Mouse (Mus musculus): ENCODE results near the gene Utrn. TPM values are rescaled to one million over a fixed set of nuclear protein-coding genes. Genes with fewer than 3 reads are reported as not detected.
A peak's percentile ranks its signal among the peaks of the same experiment; 100 is the strongest.

Utrn gene
- polyA plus RNA-seq, 1 experiment from 2014 or later: 75.8 TPM

DNA sequence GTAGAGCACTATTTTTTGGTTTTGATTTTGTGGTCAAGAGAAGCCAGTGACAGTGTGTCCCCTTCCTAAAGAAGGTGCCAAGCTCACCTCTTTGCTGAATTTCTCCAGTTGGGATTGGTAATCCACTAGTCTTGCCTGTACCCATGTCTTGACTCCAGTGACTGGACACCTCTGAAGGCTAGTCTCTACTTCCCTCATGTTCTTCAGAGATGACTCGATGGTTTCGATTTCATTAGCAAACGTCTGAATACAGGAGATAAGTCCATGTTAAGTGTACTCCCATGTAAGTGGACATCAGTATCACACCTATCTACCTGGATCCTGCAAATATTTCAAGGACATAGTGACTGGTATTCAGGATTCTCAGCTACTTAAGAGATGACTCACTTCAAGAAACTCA is 171.3 kb downstream of the Utrn start:
- Histone ChIP-seq H3K4me1 (replicated peaks; ENCODE audit: control insufficient read depth, insufficient read depth, low read length) (no peaks in the 10 kb centered on the region; the same call in 1 of the 2 replicates), H3K4me2 (ENCODE audit: low read depth, low read length) (no peak overlapping the region), H3K27ac (ENCODE audit: low read length) (no peak overlapping the region), H3K9ac (ENCODE audit: low read length) (no peak overlapping the region), H3K4me3 (ENCODE audit: low read length) (no peak overlapping the region), H3K27me3 (ENCODE audit: control insufficient read depth, insufficient read depth, low read depth, low read length) (no peaks in the 10 kb centered on the region), H3K36me3 (ENCODE audit: control insufficient read depth, insufficient read depth, low read length) (0 out of 2 replicates have a peak, but pooled peaks cover 6% of the 10 kb centered on the region), H3K9me3 (ENCODE audit: control insufficient read depth, low read length) (no peaks in the 10 kb centered on the region)
- ATAC-seq (ENCODE audit: low read depth): no peak
- WGBS: 87% methylated on average over 3 of the region's 3 CpGs

- Histone ChIP-seq H3K27me3 (ENCODE audit: control insufficient read depth, insufficient read depth, low read depth, low read length) (no peaks in the 10 kb centered on the region), H3K27ac (ENCODE audit: low read length) (no peak overlapping the region), H3K4me1 (replicated peaks; ENCODE audit: control insufficient read depth, insufficient read depth, low read length) (no peaks in the 10 kb centered on the region), H3K36me3 (ENCODE audit: control insufficient read depth, insufficient read depth, low read length) (0 out of 2 replicates have a peak, but pooled peaks cover 6% of the 10 kb centered on the region), H3K4me3 (ENCODE audit: low read length) (no peak overlapping the region), H3K9ac (ENCODE audit: low read length) (no peak overlapping the region), H3K4me2 (ENCODE audit: low read depth, low read length) (no peak overlapping the region), H3K9me3 (ENCODE audit: control insufficient read depth, low read length) (no peaks in the 10 kb centered on the region)
- 80% methylated on average over 6 of the region's 6 CpGs for WGBS
- ATAC-seq (ENCODE audit: low read depth): no peak
Observed at GRCm38 (mm10) chr10:12696704-12697103, 172.5 kb downstream of the Utrn start.

- peak; percentile 86 for ATAC-seq (ENCODE audit: low read depth)
- Histone ChIP-seq H3K27me3 (ENCODE audit: control insufficient read depth, insufficient read depth, low read depth, low read length) (no peaks in the 10 kb centered on the region), H3K9ac (ENCODE audit: low read length) (no peak overlapping the region), H3K36me3 (ENCODE audit: control insufficient read depth, insufficient read depth, low read length) (peaks cover 6% of the 10 kb centered on the region; the same call in 1 of the 2 replicates), H3K4me3 (ENCODE audit: low read length) (no peak overlapping the region), H3K4me2 (ENCODE audit: low read depth, low read length) (no peak overlapping the region), H3K4me1 (replicated peaks; ENCODE audit: control insufficient read depth, insufficient read depth, low read length) (no peaks in the 10 kb centered on the region), H3K27ac (ENCODE audit: low read length) (no peak overlapping the region), H3K9me3 (ENCODE audit: control insufficient read depth, low read length) (no peaks in the 10 kb centered on the region)
- 15% methylated on average over 6 of the region's 6 CpGs for WGBS
Observed at GRCm38 (mm10) chr10:12694774-12695173, 174.4 kb downstream of the Utrn start.

GRCm38 (mm10) chr10:12690601-12691000 is 178.6 kb downstream of the Utrn start:
- 18% methylated on average over 5 of the region's 5 CpGs for WGBS

GRCm38 (mm10) chr10:12685683-12686082 is 183.5 kb downstream of the Utrn start:
- H3K9me3 ChIP-seq (ENCODE audit: control insufficient read depth, low read length): no peaks in the 10 kb centered on the region
- H3K4me3 ChIP-seq (ENCODE audit: low read length): no peak overlapping the region
- no peaks in the 10 kb centered on the region for H3K27me3 ChIP-seq (ENCODE audit: control insufficient read depth, insufficient read depth, low read depth, low read length)
- no peak overlapping the region for H3K4me2 ChIP-seq (ENCODE audit: low read depth, low read length)
- no peak overlapping the region for H3K9ac ChIP-seq (ENCODE audit: low read length)
- ATAC-seq (ENCODE audit: low read depth): no peak
- no peaks in the 10 kb centered on the region for H3K4me1 ChIP-seq (replicated peaks; ENCODE audit: control insufficient read depth, insufficient read depth, low read length)
- no peak overlapping the region for H3K27ac ChIP-seq (ENCODE audit: low read length)
- peaks cover 30% of the 10 kb centered on the region for H3K36me3 ChIP-seq (ENCODE audit: control insufficient read depth, insufficient read depth, low read length)

More at GRCm38 (mm10) chr10:12690601-12691000, 178.6 kb downstream of the Utrn start:
- ATAC-seq (ENCODE audit: low read depth): peak; percentile 51; the same call in 1 of the 2 replicates
- no peak overlapping the region for H3K9ac ChIP-seq (ENCODE audit: low read length)
- H3K36me3 ChIP-seq (ENCODE audit: control insufficient read depth, insufficient read depth, low read length): peaks cover 9% of the 10 kb centered on the region; the same call in 1 of the 2 replicates
- no peak overlapping the region for H3K27ac ChIP-seq (ENCODE audit: low read length)
- no peaks in the 10 kb centered on the region for H3K4me1 ChIP-seq (replicated peaks; ENCODE audit: control insufficient read depth, insufficient read depth, low read length)
- H3K4me2 ChIP-seq (ENCODE audit: low read depth, low read length): no peak overlapping the region
- no peak overlapping the region for H3K4me3 ChIP-seq (ENCODE audit: low read length)
- no peaks in the 10 kb centered on the region for H3K9me3 ChIP-seq (ENCODE audit: control insufficient read depth, low read length)
- H3K27me3 ChIP-seq (ENCODE audit: control insufficient read depth, insufficient read depth, low read depth, low read length): no peaks in the 10 kb centered on the region

DNA sequence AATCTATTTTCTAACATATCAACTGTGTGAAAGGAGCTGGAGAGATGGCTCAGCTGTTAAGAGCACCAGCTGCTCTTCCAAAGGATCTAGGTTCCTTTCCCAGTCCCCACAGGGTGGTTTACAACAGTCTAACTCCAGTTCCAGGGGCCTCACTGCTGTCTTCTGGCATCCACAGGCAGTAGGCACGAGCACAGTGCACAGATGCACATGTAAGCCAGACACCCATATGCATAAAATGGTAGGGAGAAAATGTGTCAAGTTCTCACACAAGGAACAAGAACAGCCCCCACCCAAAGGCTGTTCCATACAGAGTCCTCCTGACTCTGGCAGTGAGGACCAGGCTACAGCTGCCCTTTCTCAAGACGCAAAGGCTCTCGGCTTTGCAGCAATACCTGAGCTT is 185.1 kb downstream of the Utrn start:
- Histone ChIP-seq H3K36me3 (ENCODE audit: control insufficient read depth, insufficient read depth, low read length) (peaks cover 27% of the 10 kb centered on the region), H3K4me2 (ENCODE audit: low read depth, low read length) (no peak overlapping the region), H3K27ac (ENCODE audit: low read length) (no peak overlapping the region), H3K9me3 (ENCODE audit: control insufficient read depth, low read length) (no peaks in the 10 kb centered on the region), H3K27me3 (ENCODE audit: control insufficient read depth, insufficient read depth, low read depth, low read length) (no peaks in the 10 kb centered on the region), H3K4me3 (ENCODE audit: low read length) (no peak overlapping the region), H3K4me1 (replicated peaks; ENCODE audit: control insufficient read depth, insufficient read depth, low read length) (no peaks in the 10 kb centered on the region), H3K9ac (ENCODE audit: low read length) (no peak overlapping the region)
- WGBS: 82% methylated on average over 3 of the region's 3 CpGs
- ATAC-seq (ENCODE audit: low read depth): no peak

- H3K27me3 ChIP-seq (ENCODE audit: control insufficient read depth, insufficient read depth, low read depth, low read length): no peaks in the 10 kb centered on the region
- no peak overlapping the region for H3K4me3 ChIP-seq (ENCODE audit: low read length)
- 50% methylated on average over 5 of the region's 5 CpGs for WGBS
- no peak overlapping the region for H3K4me2 ChIP-seq (ENCODE audit: low read depth, low read length)
- H3K27ac ChIP-seq (ENCODE audit: low read length): peak overlapping the region; percentile 65
- no peaks in the 10 kb centered on the region for H3K4me1 ChIP-seq (replicated peaks; ENCODE audit: control insufficient read depth, insufficient read depth, low read length)
- H3K9ac ChIP-seq (ENCODE audit: low read length): no peak overlapping the region
- ATAC-seq (ENCODE audit: low read depth): peak; percentile 81
- peaks cover 13% of the 10 kb centered on the region for H3K36me3 ChIP-seq (ENCODE audit: control insufficient read depth, insufficient read depth, low read length)
- no peaks in the 10 kb centered on the region for H3K9me3 ChIP-seq (ENCODE audit: control insufficient read depth, low read length)
Observed at GRCm38 (mm10) chr10:12673309-12673708, 195.9 kb downstream of the Utrn start.

- H3K36me3 ChIP-seq (ENCODE audit: control insufficient read depth, insufficient read depth, low read length): peaks cover 22% of the 10 kb centered on the region
- 87% methylated on average over 9 of the region's 9 CpGs for WGBS
- no peak overlapping the region for H3K27ac ChIP-seq (ENCODE audit: low read length)
- H3K4me1 ChIP-seq (replicated peaks; ENCODE audit: control insufficient read depth, insufficient read depth, low read length): no peaks in the 10 kb centered on the region
- no peaks in the 10 kb centered on the region for H3K27me3 ChIP-seq (ENCODE audit: control insufficient read depth, insufficient read depth, low read depth, low read length)
- no peak overlapping the region for H3K9ac ChIP-seq (ENCODE audit: low read length)
- H3K4me2 ChIP-seq (ENCODE audit: low read depth, low read length): no peak overlapping the region
- ATAC-seq (ENCODE audit: low read depth): no peak
- no peaks in the 10 kb centered on the region for H3K9me3 ChIP-seq (ENCODE audit: control insufficient read depth, low read length)
- no peak overlapping the region for H3K4me3 ChIP-seq (ENCODE audit: low read length)
Observed at GRCm38 (mm10) chr10:12671608-12672007, 197.6 kb downstream of the Utrn start.

DNA sequence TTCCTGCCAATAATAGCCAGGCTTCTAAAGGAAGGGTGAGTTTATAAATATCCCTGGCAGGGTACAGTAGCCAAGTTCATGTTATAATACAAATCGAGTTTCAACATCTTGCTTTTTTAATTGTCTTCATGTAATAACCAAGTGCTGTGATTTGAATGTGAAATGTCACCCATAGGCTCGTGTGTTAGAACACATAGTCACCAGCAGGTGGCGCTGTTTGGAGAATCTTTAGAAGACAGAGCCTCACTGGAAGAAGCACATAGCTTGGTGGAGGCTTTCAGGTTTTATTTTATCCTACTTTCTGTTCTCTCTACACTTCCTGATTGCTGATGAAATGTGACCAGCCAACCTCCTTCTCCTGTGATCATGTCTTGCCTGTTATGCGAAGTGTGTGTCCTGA is 207.1 kb downstream of the Utrn start:
- no peak overlapping the region for H3K9ac ChIP-seq (ENCODE audit: low read length)
- H3K4me3 ChIP-seq (ENCODE audit: low read length): no peak overlapping the region
- peaks cover 32% of the 10 kb centered on the region for H3K36me3 ChIP-seq (ENCODE audit: control insufficient read depth, insufficient read depth, low read length)
- peaks cover 3% of the 10 kb centered on the region; the same call in 1 of the 2 replicates for H3K4me1 ChIP-seq (replicated peaks; ENCODE audit: control insufficient read depth, insufficient read depth, low read length)
- H3K9me3 ChIP-seq (ENCODE audit: control insufficient read depth, low read length): peaks cover 4% of the 10 kb centered on the region
- no peak overlapping the region for H3K4me2 ChIP-seq (ENCODE audit: low read depth, low read length)
- ATAC-seq (ENCODE audit: low read depth): no peak
- H3K27me3 ChIP-seq (ENCODE audit: control insufficient read depth, insufficient read depth, low read depth, low read length): no peaks in the 10 kb centered on the region
- H3K27ac ChIP-seq (ENCODE audit: low read length): no peak overlapping the region
- 86% methylated on average over 4 of the region's 4 CpGs for WGBS

Data from lung, embryonic 16.5 days (tissue).